ENCODE assay signal across 16 mouse cellular contexts in genomic region chr6:99137071-99137470, GRCm38 (mm10).
"Had no signal": no experiment of that assay in that cellular context is flagged by ENCODE, and none has a peak within 500 bp of the region (broad histone marks: within the 10 kb centered on the region; RNA-seq: fewer than 3 reads in every experiment).

No protein-coding gene starts in this region.

- H3K9me3 ChIP-seq: midbrain, embryonic 10.5 days; midbrain, embryonic 13.5 days; midbrain, embryonic 15.5 days; neural tube, embryonic 12.5 days had no signal

- H3K4me2 ChIP-seq: lung, embryonic 14.5 days; midbrain, embryonic 13.5 days; midbrain, embryonic 15.5 days had no signal

- H3K27ac ChIP-seq: midbrain, embryonic 13.5 days; midbrain, embryonic 15.5 days had no signal

- H3K36me3 ChIP-seq: midbrain, embryonic 10.5 days; midbrain, embryonic 13.5 days; midbrain, embryonic 15.5 days; neural tube, embryonic 12.5 days had no signal

- ATAC-seq: midbrain, embryonic 13.5 days; midbrain, embryonic 15.5 days had no signal

- H3K4me3 ChIP-seq: midbrain, embryonic 10.5 days; midbrain, embryonic 13.5 days; midbrain, embryonic 15.5 days; neural tube, embryonic 12.5 days had no signal

- H3K9ac ChIP-seq: lung, embryonic 14.5 days; midbrain, embryonic 13.5 days; midbrain, embryonic 15.5 days; neural tube, embryonic 12.5 days had no signal

- DNase-seq: lung, adult 18-20 months; lung, embryonic 14.5 days; lung, postnatal 10 days; lung, postnatal 4 days; retina, postnatal 1 day; right cerebral cortex, adult 18-20 months; right cerebral cortex, postnatal 25 days; right cerebral cortex, postnatal 4 days; spleen, adult 18-20 months; thymus, adult 18-20 months; thymus, postnatal 14 days; thymus, postnatal 36 days had no signal

- H3K27me3 ChIP-seq: midbrain, embryonic 13.5 days; midbrain, embryonic 15.5 days; neural tube, embryonic 12.5 days had no signal
